Mouse (Mus musculus): ENCODE results near the gene Supt20.
"Not testable (repeated sequence)": the region's sequence is repeated elsewhere in the genome, so short reads cannot be mapped to it uniquely, and the experiment has no call there.

Supt20 gene

GRCm38 (mm10) chr3:54756058-54756457 is 63.5 kb downstream of the Supt20 start:
- peak; percentile 57 for DNase-seq (ENCODE audit: low spot score)

- DNase-seq (ENCODE audit: low spot score): no peak
These were observed 64.8 kb downstream of the Supt20 start for GRCm38 (mm10) chr3:54757446-54757845.

GRCm38 (mm10) chr3:54759211-54759610 is 66.6 kb downstream of the Supt20 start:
- no peak for DNase-seq (ENCODE audit: low spot score)

DNA sequence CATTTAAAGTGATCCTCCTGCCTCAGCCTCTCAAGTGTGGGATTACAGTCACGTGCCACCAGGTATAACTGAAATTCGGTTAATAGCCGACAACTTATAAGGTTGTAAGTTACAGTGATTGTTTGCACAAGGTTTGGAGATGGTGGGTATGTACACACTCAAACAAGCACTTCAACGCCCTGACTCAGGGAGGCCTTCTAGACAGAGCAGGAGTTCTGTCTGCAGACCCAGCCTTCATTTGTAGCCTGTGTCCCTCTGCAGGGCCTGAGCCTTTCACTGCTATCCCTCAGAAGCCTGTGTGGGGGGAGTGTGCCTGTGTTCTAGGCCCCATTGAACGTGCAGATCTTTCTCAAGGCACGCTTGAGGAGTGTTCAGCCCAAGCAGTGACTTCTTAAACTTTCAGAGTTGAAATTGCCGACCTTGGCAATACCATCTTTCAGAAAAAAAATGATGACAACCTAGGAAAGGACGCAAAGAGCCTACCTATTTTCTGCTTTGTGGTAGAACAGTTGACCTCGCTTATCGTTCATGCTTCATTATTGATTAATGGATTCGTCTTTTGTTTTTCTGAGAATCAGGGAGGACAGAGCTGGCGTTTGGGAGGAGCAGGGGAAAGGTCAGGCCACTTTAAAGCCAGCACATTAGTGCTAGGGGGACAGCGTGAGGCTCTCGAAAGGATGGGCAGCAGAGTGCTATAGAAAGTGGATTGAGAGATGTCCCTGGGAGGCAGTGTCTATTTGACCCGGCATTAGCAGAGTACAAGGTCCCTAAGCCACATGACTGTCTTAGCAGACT is 67.9 kb downstream of the Supt20 start:
- DNase-seq (ENCODE audit: low spot score): peak; percentile 41

DNA sequence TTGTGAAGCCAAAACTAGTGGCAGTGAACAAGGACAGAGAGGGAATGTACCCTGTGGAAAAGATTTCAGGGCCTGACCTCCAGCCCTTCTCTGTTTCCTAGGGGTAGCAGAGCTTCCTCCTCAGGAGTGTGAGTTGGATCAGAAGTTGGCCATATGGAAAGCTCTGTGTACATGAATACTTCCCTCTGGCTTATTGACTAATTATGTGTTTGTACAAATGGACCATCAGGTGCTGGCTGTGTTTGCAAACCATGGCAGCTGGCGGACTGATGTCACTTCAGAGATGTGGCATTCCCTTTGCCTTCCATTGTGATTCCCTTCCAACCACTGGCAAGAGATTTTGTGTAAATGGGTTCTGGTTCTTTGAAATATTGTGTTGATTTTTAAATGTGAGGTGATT is 68.7 kb downstream of the Supt20 start:
- DNase-seq (ENCODE audit: low spot score): no peak

- peak; percentile 40 for DNase-seq (ENCODE audit: low spot score)
These were observed 71.8 kb downstream of the Supt20 start for GRCm38 (mm10) chr3:54764418-54764817.

- DNase-seq (ENCODE audit: low spot score): not testable (repeated sequence)
These were observed 72.9 kb downstream of the Supt20 start for GRCm38 (mm10) chr3:54765521-54765920.

GRCm38 (mm10) chr3:54766034-54766433 is 73.4 kb downstream of the Supt20 start:
- DNase-seq (ENCODE audit: low spot score): no peak

DNA sequence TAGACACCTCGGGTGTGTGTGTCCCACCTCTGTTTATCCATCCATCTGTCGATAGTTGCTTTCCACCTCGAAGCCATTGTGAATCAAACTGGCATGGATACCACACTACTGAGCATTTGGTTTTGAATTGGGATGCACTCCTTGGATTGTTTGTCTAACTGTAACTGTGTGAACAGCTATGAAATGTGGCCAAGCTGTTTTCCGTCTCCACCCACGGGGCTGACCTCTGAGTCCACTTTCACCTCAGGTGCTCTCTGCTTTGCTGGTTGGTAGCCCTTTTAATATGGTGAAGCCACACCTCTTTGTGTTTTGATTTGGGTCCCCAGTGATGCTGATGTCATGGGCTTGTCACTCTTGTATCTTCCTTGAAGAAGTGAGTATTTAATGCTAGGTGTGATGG is 74.2 kb downstream of the Supt20 start:
- DNase-seq (ENCODE audit: low spot score): no peak

GRCm38 (mm10) chr3:54768592-54768991 is 76.0 kb downstream of the Supt20 start:
- no peak for DNase-seq (ENCODE audit: low spot score)

GRCm38 (mm10) chr3:54769349-54770275 is 77.0 kb downstream of the Supt20 start:
- DNase-seq (ENCODE audit: low spot score): no peak

- DNase-seq (ENCODE audit: low spot score): no peak
These were observed 81.0 kb downstream of the Supt20 start for GRCm38 (mm10) chr3:54773613-54774012.

DNA sequence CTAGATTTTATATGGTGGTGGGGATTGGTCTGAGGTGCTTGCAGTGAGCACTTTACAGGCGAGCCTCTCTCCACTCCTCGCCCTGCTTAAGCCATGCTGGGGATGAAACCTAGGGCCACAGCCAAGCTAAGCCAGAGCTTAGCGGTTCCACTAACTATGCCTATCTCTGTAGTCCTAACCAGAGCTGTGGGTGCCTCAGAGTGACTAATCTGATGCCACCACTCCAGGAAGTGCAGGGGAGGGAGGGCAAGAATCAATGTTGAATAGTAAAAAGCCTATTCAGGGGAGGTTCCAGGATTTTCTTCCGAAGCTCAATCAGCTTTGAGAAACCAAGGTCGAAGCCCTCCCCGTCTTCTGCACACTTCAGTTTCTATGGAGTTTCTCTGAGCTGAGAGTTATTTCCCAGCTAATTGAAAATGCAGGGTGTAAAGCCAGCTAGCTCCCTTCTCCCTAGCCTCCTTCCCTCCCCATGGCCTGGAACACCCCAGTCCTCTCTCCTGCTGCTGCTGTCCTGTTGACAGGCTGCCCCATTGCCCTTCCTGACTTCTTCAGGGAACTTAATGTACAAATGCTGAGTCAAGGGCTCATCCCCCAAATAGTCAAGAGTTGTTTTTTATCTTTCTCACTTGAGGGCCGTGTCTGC is 83.5 kb downstream of the Supt20 start:
- DNase-seq (ENCODE audit: low spot score): no peak

Measured in embryo, embryonic 10 days (tissue).